Mouse (Mus musculus) megakaryocyte, embryonic 14.5 days (primary cell): ENCODE measurements around the gene Olfr1417.

Source experiments
- FLI1 ChIP-seq: IDR thresholded peaks from 2 replicates; pipeline ENCODE4 v1.6.1; 2012; ENCODE audit warnings: low read length, inconsistent platforms, mixed read lengths
- GATA1 ChIP-seq: IDR thresholded peaks from 3 replicates; pipeline ENCODE4 v1.6.1; 2012; ENCODE audit warnings: mixed read lengths, low read length, inconsistent platforms, borderline replicate concordance

DNA sequence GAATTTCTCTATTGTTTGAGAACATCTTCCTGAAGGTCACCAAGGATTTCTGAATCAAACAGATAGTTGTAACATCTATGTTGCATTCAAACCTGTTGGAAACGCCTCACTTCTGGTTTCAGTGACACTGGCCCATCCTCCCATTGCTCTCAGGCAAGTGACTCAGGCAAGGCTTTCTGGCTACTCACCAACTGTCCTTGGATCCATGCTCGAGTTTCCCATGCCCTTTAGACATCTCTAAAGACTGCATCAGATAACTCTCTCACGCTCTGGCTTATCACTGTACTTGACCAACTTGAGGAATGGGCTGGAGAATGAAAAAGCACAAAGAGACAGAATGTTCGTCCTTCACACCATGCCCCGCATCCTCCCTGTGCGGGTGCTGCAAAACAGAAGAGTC, 17.5 kb upstream of the Olfr1417 start:
- TF ChIP-seq GATA1: no peak
- TF ChIP-seq FLI1: no peak
